ENCODE assay signal across 8 mouse cellular contexts in genomic region chr7:139746803-139747202, GRCm38 (mm10).
DNase-seq lines count a peak whose midpoint lies in the region; ATAC-seq and TF ChIP-seq lines count a peak whose summit lies in the region.
"Had no signal": no experiment of that assay in that cellular context is flagged by ENCODE, and none has a peak within 500 bp of the region (broad histone marks: within the 10 kb centered on the region; RNA-seq: fewer than 3 reads in every experiment).

No protein-coding gene starts in this region.

- H3K9me3 ChIP-seq in kidney, postnatal 0 days (replicated peaks; ENCODE audit: low read length): no peaks in the 10 kb centered on the region
- no peaks in the 10 kb centered on the region for H3K9me3 ChIP-seq in kidney, embryonic 15.5 days (replicated peaks)

- no peak overlapping the region for H3K4me3 ChIP-seq in kidney, postnatal 0 days (replicated peaks; ENCODE audit: low read depth, low read length)
- H3K4me3 ChIP-seq in kidney, embryonic 15.5 days (replicated peaks): no peak overlapping the region
- H3K4me3 ChIP-seq: myocyte had no signal

- H3K4me2 ChIP-seq in kidney, postnatal 0 days (ENCODE audit: low read length): no peak overlapping the region
- no peak overlapping the region for H3K4me2 ChIP-seq in kidney, embryonic 15.5 days

- TF ChIP-seq CTCF in kidney, postnatal 0 days (IDR thresholded peaks at IDR 0.05; ENCODE audit: low read depth): peak; percentile 66

- no peak overlapping the region for H3K27ac ChIP-seq in kidney, postnatal 0 days
- H3K27ac ChIP-seq in kidney, embryonic 15.5 days: no peak overlapping the region

- 27% methylated on average over 1 of the region's 1 CpGs for WGBS in kidney, postnatal 0 days
- WGBS in kidney, embryonic 15.5 days: 48% methylated on average over 1 of the region's 1 CpGs

- no peaks in the 10 kb centered on the region for H3K36me3 ChIP-seq in kidney, postnatal 0 days (ENCODE audit: insufficient read depth, low read length)
- H3K36me3 ChIP-seq in kidney, embryonic 15.5 days: no peaks in the 10 kb centered on the region

- H3K27me3 ChIP-seq in kidney, postnatal 0 days (ENCODE audit: insufficient read depth, low read length): no peaks in the 10 kb centered on the region
- no peaks in the 10 kb centered on the region for H3K27me3 ChIP-seq in kidney, embryonic 15.5 days

- H3K4me1 ChIP-seq in kidney, postnatal 0 days (replicated peaks; ENCODE audit: insufficient read depth, low read length): no peaks in the 10 kb centered on the region
- no peaks in the 10 kb centered on the region for H3K4me1 ChIP-seq in kidney, embryonic 15.5 days

- peak; percentile 29 for DNase-seq in kidney, postnatal 0 days (ENCODE audit: low spot score)
- DNase-seq in ES-CJ7 (ENCODE audit: low read depth, low spot score): peak; percentile 47
- DNase-seq in adrenal gland, postnatal 25 days: peak; percentile 4
- DNase-seq in kidney, postnatal 14 days: peak; percentile 47
- peak; percentile 65 for DNase-seq in thymus, postnatal 0 days (ENCODE audit: low spot score)
- DNase-seq in urinary bladder, adult 18-20 months (ENCODE audit: low spot score in 2 of 2): no peak

- ATAC-seq in kidney, postnatal 0 days (replicated peaks; ENCODE audit: low FRiP score, low read depth): no peak
- no peak for ATAC-seq in kidney, embryonic 15.5 days (replicated peaks; ENCODE audit: low FRiP score)

- no peak overlapping the region for H3K9ac ChIP-seq in kidney, postnatal 0 days (ENCODE audit: low read depth, low read length)
- no peak overlapping the region for H3K9ac ChIP-seq in kidney, embryonic 15.5 days

Comparison
In these comparisons a context has a peak if more than half of its experiments do, and no peak if none do; other contexts are left out.
1. DNase-seq: peak in kidney, postnatal 0 days (single experiment), ES-CJ7 (single experiment), adrenal gland, postnatal 25 days (single experiment), kidney, postnatal 14 days (single experiment) and thymus, postnatal 0 days (single experiment); none in urinary bladder, adult 18-20 months (0 of 2).